Mouse (Mus musculus) brain, adult 2 months (tissue): Measurements from ENCODE around the gene Hoxc11.

Experiments used
- DNase-seq: peaks from one replicate; pipeline ENCODE4 v3.0.0; 2011; ENCODE audit warnings: low read depth, low spot score

Hoxc11 gene

GRCm38 (mm10) chr15:103005308-103005707 lies 51.1 kb downstream of the Hoxc11 start:
- DNase-seq, result no peak

GRCm38 (mm10) chr15:103005797-103006196 lies 51.6 kb downstream of the Hoxc11 start:
- no peak for DNase-seq

- DNase-seq, result no peak
These were observed 52.1 kb downstream of the Hoxc11 start for GRCm38 (mm10) chr15:103006326-103006725.
